Mouse (Mus musculus) CD4-positive, CD25-positive, alpha-beta regulatory T cell, adult 4 months (primary cell): ENCODE results near the gene Mup5. TPM values are rescaled to one million over a fixed set of nuclear protein-coding genes. Genes with fewer than 3 reads are reported as not detected.
"Not testable (repeated sequence)": the region's sequence is repeated elsewhere in the genome, so short reads cannot be mapped to it uniquely, and the experiment has no call there.

Experiments
- ATAC-seq: one replicate; pipeline ENCODE4 v1.8.0; 2017
- polyA plus RNA-seq, 2 experiments: library from polyadenylated mRNA; unstranded; fragments of 100-300 nt; shearing (Covaris generic); gene quantifications; one replicate each; pipeline ENCODE4 v1.2.1; 2017

Mup5 gene
- polyA plus RNA-seq = not detected

- ATAC-seq = no peak
Observed at GRCm38 (mm10) chr4:61834952-61835708, at the start of gene Mup5. Mup5 (minus strand) TSS chr4:61835233.

GRCm38 (mm10) chr4:61858160-61858559 is 23.1 kb upstream of the Mup5 start:
- ATAC-seq = no peak

GRCm38 (mm10) chr4:61855831-61856698 is 21.0 kb upstream of the Mup5 start:
- no peak for ATAC-seq

GRCm38 (mm10) chr4:61855344-61855743 is 20.3 kb upstream of the Mup5 start:
- no peak for ATAC-seq

GRCm38 (mm10) chr4:61844758-61845455 is 9.9 kb upstream of the Mup5 start:
- no peak for ATAC-seq

- no peak for ATAC-seq
Observed at GRCm38 (mm10) chr4:61829211-61829610, 5.8 kb downstream of the Mup5 start.

- no peak for ATAC-seq
Observed at GRCm38 (mm10) chr4:61823185-61823584, 11.8 kb downstream of the Mup5 start.

GRCm38 (mm10) chr4:61822541-61822940 is 12.5 kb downstream of the Mup5 start:
- not testable (repeated sequence) for ATAC-seq

GRCm38 (mm10) chr4:61815602-61816001 is 19.4 kb downstream of the Mup5 start:
- ATAC-seq = no peak

- no peak for ATAC-seq
Observed at GRCm38 (mm10) chr4:61813435-61813834, 21.6 kb downstream of the Mup5 start.

GRCm38 (mm10) chr4:61811193-61811592 is 23.8 kb downstream of the Mup5 start:
- ATAC-seq = not testable (repeated sequence)

GRCm38 (mm10) chr4:61808926-61809325 is 26.1 kb downstream of the Mup5 start:
- not testable (repeated sequence) for ATAC-seq

- not testable (repeated sequence) for ATAC-seq
Observed at GRCm38 (mm10) chr4:61789699-61790098, 45.3 kb downstream of the Mup5 start.

GRCm38 (mm10) chr4:61784231-61784630 is 50.8 kb downstream of the Mup5 start:
- not testable (repeated sequence) for ATAC-seq

- not testable (repeated sequence) for ATAC-seq
Observed at GRCm38 (mm10) chr4:61782169-61782568, 52.9 kb downstream of the Mup5 start, which contains the start of gene Mup19. Mup19 (minus strand) TSS chr4:61782269.

Other genes with a start within 250 kb of the Mup5 start
- not detected for gene Mup17, start 239.4 kb downstream of the Mup5 start, polyA plus RNA-seq
- not detected for gene Mup18, start 161.1 kb downstream of the Mup5 start, polyA plus RNA-seq
- not detected for gene Mup19, start 53.0 kb downstream of the Mup5 start, polyA plus RNA-seq
- gene Mup20, start 218.9 kb upstream of the Mup5 start, polyA plus RNA-seq = not detected